Mouse (Mus musculus) forebrain, embryonic 14.5 days (tissue): ENCODE measurements around the gene Kcnab3. TPM values are rescaled to one million over a fixed set of nuclear protein-coding genes. Genes with fewer than 3 reads are reported as not detected.

Source experiments
- polyA plus RNA-seq: library from polyadenylated mRNA; unstranded; fragments of >200 nt; fragmentation: Nextera tagmentation; extraction: Ambion mirVana; gene quantifications from 2 replicates; pipeline ENCODE4 v1.2.1, GENCODE M21; 2014

Gene Kcnab3
- polyA plus RNA-seq, 1 experiment from 2014 or later = 3.3 TPM

Other genes starting within 250 kb of the Kcnab3 start
- 124 and 188 TPM in 2 replicates for gene Vamp2, start 237.8 kb upstream of the Kcnab3 start, polyA plus RNA-seq
- 6.8 and 11.6 TPM in 2 replicates for gene Per1, start 231.0 kb upstream of the Kcnab3 start, polyA plus RNA-seq
- 0.23 and 0.24 TPM in 2 replicates for gene Hes7, start 205.9 kb upstream of the Kcnab3 start, polyA plus RNA-seq
- 0.14 TPM in 2 replicates for gene 9130213A22Rik, start 203.7 kb upstream of the Kcnab3 start, polyA plus RNA-seq
- 0.94 and 2.1 TPM in 2 replicates for gene Aloxe3, start 200.4 kb upstream of the Kcnab3 start, polyA plus RNA-seq
- 0.15 TPM in 1 of 2 replicates, not detected in the other for gene Alox12b, start 169.3 kb upstream of the Kcnab3 start, polyA plus RNA-seq
- 0.08 TPM in 1 of 2 replicates, not detected in the other for gene Alox8, start 128.4 kb upstream of the Kcnab3 start, polyA plus RNA-seq
- gene Gucy2e, start 89.2 kb upstream of the Kcnab3 start, polyA plus RNA-seq = 0.35 and 0.41 TPM in 2 replicates
- gene Cntrob, start 2.5 kb upstream of the Kcnab3 start, polyA plus RNA-seq = 13.9 and 18.9 TPM in 2 replicates
- gene Trappc1, start 2.3 kb upstream of the Kcnab3 start, polyA plus RNA-seq = 188 and 243 TPM in 2 replicates
- 126 and 146 TPM in 2 replicates for gene Rnf227, start 14.2 kb downstream of the Kcnab3 start, polyA plus RNA-seq
- 70.3 and 77.3 TPM in 2 replicates for gene Chd3, start 43.1 kb downstream of the Kcnab3 start, polyA plus RNA-seq
- gene Naa38, start 69.2 kb downstream of the Kcnab3 start, polyA plus RNA-seq = 106 and 142 TPM in 2 replicates
- 31.1 and 36.4 TPM in 2 replicates for gene Cyb5d1, start 69.4 kb downstream of the Kcnab3 start, polyA plus RNA-seq
- 4.7 and 5.7 TPM in 2 replicates for gene Tmem88, start 72.0 kb downstream of the Kcnab3 start, polyA plus RNA-seq
- 28.7 and 38.2 TPM in 2 replicates for gene Kdm6b, start 87.4 kb downstream of the Kcnab3 start, polyA plus RNA-seq
- 2.7 and 3.8 TPM in 2 replicates for gene Dnah2, start 222.9 kb downstream of the Kcnab3 start, polyA plus RNA-seq
- gene Efnb3, start 233.9 kb downstream of the Kcnab3 start, polyA plus RNA-seq = 38.6 and 48.2 TPM in 2 replicates